Mouse (Mus musculus): ENCODE measurements at regions not wholly inside any gene's neighbourhood (a gene's known extent, or its start where the extent isn't known, plus 50 kb on each side); places are given as distances from the start of the nearest gene placed in this dataset.

DNA sequence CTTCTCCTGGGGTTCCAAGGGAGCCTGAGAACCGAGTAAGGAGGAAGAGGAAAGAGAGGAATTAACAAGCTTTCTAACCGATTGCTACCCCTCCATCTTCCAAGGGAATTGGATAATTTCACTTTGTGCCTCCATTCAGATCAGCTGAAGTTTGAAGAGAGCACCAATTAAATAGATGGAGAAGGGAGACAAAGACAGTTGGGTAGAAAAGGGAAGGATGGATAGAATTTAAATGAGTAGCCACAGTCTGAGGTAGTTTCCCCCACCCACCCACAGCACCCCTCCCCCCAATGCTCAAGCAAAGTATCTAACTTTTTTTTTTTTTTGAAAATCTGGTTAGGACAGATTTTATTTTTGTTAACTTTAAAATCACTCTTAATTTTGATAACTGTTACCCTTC lies 87.2 kb upstream of the Slc7a11 start:
- Histone ChIP-seq H3K36me3 (ENCODE audit: inconsistent target) (no peaks in the 10 kb centered on the region), H3K27ac (no peak overlapping the region), H3K4me3 (ENCODE audit: inconsistent target) (no peak overlapping the region), H3K79me2 (ENCODE audit: inconsistent target) (no peaks in the 10 kb centered on the region)
- WGBS (ENCODE audit: missing documents), result 47% methylated on average over 2 of the region's 2 CpGs

DNA sequence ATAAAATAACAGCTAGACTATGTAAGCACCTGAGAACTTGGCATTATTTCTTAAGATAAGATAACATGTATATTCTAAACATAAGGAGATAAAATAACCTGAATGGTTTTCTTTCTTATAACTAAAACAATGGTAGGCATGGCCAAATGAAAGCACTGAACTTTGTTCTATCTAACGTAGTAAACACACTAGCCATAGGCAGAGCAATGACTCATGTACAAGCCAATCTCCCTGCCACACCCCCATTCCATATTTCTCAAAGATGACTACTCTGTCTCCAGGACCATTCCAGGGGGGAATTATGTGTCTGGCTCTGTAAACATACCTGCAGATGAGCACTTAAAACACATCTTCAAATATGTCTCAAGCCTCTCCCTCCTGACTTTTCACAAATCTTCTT lies 80.6 kb upstream of the Slc7a11 start:
- Histone ChIP-seq H3K79me2 (ENCODE audit: inconsistent target) (no peaks in the 10 kb centered on the region), H3K36me3 (ENCODE audit: inconsistent target) (no peaks in the 10 kb centered on the region), H3K4me3 (ENCODE audit: inconsistent target) (no peak overlapping the region), H3K27ac (no peak overlapping the region)
- WGBS (ENCODE audit: missing documents), result 78% methylated on average over 1 of the region's 1 CpGs

- Histone ChIP-seq H3K36me3 (ENCODE audit: inconsistent target) (no peaks in the 10 kb centered on the region), H3K4me3 (ENCODE audit: inconsistent target) (no peak overlapping the region), H3K27ac (no peak overlapping the region), H3K79me2 (ENCODE audit: inconsistent target) (no peaks in the 10 kb centered on the region)
- 94% methylated on average over 2 of the region's 2 CpGs for WGBS (ENCODE audit: missing documents)
These were observed 63.8 kb upstream of the Slc7a11 start for GRCm38 (mm10) chr3:50507211-50507610.

Measured in macrophage (primary cell).